Mouse (Mus musculus) urinary bladder, postnatal 36 days (tissue): ENCODE data around the gene Mdn1.

ENCODE experiments used
- DNase-seq, 2 experiments: peaks; one replicate each; pipeline ENCODE4 v3.0.0; 2022; ENCODE audit warnings: low spot score in 2 of 2, mixed read lengths in 1 of 2

Mdn1 gene

DNA sequence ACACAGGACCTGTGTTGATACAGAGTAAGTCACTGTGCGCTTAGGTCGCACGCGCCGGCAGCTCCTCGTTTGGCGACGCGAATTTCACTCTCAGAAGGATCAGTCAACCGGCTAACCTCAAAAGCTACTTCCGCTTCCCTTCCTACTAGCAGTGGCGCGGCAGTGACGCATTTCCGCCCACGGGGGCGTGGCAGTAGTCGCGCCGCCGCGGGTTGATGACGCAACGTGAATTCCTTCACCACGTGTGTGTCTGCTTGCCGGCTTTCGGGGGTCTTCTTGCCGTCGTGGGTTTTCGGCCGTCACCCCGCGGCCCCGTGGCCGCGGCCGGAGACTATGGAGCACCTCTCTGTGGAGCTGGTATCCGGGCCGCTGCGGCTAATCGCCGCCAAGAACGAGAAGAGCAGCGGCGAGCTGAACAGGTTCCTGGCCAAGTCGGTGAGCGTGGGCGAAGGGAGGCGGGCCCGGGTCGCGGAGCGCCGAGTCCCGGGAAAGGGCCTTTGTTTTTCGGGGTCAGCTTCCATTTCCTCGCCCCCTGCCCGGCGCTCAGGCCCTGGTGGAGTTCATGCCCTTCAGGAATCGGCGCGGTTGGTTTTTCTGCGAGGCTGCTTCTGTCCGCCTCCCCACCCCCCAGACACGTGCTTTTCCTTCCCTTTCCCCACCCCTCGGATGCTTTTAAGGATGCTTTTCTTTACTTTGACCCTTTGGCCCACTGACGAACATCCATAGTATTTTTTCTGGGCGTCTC, at the start of gene Mdn1:
Gene Mdn1 (plus strand): TSS at position 202 of the 745 bp plus-strand sequence.
- DNase-seq = peak; percentile 91 to 93

DNA sequence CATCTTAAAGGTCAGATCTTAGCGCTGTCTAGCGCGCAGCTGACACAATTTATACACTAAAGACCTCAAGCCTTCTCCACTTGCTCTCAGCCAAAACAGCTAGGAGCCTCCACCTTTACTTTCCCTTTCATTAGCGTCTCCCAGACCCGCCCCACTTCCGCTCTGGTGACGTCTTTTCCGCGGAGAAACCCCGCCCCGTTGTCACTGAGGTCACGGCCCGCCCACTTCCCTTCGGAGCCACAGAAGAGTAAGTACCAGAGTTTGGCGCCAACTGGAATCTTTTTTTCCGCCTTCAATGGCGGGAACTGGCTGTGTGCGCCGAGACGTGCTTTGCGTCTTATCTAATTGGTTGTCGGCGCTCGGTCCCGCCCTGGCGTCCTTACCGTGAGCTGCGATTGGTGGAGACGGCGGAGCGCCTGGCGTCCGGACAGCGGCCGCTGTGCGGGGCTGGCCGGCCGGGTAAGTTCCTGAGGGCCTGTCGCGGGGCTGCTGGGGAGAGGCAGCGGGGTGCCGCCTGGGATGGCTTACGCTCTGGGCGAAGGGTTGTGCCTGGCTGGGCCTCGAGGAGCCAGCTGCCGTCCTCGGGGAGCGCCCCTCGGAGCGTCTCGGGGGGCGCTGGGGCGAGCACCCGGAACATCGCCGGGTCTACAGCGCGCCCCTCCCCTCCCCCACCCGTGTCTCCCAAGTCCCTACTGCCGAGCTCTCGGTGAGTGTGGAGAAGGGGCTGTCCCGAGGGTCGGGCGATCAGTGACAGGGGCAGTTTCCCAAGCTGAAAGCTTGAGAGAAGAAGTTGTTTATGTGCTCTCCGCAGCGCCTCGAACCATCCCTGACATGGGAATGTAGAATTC, 41.7 kb upstream of the Mdn1 start, which contains the start of gene Casp8ap2:
Gene Casp8ap2 (plus strand): TSS at position 418 of the 848 bp plus-strand sequence.
- peak; percentile 98 to 99 for DNase-seq

DNA sequence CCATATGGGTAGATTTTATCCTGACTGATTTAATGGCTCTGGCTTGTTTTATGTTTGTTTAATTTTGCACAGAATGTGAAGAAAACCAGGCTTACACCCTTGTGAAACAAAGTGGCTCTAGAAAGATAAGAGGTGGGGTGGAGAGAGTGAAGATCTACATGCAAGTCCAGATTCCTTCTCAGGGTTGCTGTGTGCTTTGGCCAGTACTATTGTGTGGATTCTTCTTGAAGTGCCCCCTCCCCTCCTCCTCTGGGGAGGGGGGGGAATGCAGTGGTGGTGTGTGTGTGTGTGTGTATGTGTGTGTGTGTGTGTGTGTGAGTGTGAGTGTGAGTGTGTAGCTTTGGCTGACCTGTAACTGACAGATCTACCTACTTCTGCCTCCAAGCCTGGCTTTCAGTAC, 35.3 kb upstream of the Mdn1 start:
- DNase-seq = no peak

DNA sequence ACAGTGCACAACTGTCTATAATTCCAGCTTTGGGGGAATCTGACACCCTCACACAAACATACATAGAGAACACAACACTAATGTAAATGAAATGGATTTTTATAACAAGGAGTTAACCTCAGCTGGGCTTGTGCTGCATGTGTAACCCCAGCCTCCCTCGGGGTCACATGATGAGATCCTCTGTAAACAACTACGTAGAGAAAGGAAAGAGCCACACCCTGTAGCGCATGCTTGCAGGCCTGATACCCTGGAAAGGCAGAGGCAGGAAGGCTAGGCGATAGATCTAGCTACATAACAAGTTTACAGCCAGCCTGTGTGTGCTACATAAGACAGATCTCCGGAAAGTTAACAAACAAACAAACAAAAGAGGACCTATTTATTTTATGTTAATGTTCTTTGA, 5.2 kb upstream of the Mdn1 start:
- DNase-seq = no peak

DNA sequence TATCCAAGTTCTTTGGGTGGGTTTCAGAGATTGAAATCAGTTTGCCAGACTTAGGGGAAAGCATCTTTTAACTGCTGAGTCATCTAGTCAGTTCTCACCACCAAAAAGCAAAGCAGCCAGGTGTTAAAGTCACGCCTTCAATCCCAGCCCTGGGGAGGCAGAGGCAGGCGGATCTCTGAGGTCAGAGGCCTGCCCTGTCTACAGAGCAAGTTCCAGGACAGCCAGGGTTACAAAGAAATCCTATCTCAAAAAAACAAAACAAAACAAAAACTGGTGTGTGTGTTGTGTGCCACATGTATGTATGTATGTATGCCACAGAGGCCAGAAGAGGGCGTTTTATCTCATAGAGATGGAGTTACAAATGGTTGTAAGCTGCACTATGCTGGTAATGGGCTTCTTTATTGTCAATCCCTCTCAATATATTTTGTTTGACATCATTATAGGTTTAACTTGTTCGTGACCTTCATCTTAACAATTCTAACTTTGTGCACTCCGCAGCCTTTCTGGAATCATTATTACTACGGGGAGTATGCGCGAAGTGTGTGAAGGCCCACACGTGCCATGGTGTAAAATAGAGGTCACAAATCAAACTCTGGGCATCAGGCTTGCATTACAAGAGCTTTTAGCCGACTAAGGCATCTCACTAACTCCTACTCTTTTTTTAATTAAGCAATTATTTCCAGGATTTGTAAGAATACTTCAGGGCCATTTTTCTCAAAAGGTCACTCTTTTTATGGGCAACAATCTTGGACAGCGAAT, 594 bp upstream of the Mdn1 start:
- no peak for DNase-seq

DNA sequence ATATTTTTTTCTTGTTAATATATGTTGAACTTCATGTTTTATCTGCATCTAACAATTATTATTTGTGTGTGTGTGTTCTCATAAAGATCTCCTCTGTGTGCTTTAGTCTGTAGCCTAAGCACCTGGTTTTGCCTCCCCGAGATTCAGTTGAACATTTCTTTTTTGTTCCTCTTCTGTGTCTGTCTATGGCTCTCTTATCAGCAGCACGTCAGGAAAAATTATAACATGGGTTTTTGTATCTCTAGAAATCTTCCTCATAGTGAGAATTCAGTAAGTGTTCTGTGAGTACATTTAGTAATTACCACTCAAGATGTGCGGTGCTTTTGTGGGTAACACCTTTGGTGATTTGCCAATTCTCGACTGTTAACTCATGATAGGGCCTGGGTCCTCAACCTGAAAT, 8.9 kb downstream of the Mdn1 start:
- DNase-seq = no peak

DNA sequence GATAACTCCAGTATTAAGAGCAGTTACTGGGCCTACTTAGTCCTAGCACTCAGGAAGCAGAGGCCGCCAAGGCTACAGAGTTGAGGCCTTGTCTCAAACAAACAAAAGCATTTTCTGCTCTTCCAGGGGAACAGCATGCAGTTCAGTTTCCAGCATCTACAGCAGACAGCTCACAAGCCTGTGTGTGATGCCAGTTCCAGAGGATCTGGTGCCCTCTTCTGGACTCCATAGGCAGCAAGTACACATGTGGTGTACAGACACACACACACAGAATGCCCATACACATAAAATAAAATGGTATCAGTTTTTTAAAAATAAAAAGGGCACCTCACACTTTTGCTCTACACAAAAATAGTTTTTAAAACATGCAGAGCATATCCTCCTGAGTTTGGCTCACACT, 11.4 kb downstream of the Mdn1 start:
- no peak for DNase-seq

DNA sequence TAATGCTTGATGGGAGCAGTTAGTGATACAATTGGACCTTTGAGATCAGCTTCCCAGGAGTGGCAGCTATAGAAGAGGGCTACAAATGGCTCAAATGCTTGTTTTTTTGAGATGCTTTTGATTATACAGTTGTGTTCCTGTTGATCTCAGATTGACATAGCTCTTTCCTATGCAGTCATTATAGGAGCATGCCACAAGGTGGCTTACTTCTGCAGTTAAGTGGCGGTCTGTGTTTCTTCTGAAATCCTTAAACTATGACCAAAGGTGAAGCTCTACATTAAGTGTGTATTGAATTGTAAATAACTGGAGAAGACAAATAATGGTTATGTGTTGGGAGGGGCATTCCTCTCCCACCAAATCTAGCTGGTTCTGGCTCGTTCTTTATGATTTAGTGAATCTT, 12.9 kb downstream of the Mdn1 start:
- DNase-seq = no peak

DNA sequence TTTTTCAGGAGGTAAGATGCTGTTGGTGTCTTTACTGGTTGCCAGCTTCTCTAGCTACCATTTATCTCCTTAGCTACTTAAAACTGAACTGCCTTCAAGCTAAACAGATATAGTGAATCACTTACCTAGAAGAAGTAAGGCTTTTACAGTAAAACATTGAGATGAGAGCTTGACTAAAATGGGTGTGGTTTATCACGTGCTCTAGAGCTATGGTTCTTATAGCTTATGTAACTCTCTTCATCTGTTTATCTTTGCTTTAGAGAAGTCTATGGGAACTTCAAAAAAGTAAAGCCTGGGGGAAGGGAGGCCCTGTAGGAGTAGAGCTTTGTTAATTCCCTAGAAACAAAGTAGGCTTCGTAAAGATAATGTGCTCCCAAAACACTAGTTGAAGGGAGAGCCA, 17.1 kb downstream of the Mdn1 start:
- no peak for DNase-seq

DNA sequence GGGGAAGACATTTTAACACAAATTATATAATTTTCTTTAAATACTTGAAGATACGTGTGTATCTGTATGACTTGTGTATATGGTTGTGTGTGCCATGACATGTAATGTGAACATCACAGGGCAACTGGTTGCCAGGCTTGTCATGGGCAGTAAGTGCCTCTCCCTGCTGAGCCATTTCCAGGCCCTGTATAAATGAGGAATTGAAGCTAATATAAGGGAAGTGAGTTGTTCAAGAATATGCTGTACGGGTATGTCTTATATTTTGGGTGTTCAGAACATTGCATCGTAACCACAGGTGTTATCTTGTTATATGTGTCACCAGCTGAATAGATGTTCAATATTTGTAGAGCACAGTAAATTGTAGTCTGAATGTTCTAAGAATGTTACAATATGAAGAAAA, 20.6 kb downstream of the Mdn1 start:
- no peak for DNase-seq

DNA sequence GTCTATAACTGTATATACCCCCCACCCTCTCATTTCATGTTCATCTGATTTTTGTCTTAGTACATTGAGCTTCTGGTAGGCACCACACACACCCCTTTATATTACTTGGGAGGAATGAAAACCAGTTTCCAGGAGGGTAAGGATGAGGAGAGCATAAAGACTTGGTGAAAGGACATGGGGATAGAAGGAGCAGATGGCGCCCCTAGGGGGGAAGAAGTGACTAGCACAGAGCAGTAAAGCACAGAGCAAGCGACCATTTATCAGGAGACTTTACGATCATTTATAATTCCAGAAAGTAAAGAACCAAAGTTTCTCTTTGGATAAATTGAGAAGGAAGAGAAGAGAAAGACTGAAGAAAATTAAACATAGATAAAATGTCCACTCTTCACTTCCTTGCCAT, 23.9 kb downstream of the Mdn1 start:
- no peak for DNase-seq

DNA sequence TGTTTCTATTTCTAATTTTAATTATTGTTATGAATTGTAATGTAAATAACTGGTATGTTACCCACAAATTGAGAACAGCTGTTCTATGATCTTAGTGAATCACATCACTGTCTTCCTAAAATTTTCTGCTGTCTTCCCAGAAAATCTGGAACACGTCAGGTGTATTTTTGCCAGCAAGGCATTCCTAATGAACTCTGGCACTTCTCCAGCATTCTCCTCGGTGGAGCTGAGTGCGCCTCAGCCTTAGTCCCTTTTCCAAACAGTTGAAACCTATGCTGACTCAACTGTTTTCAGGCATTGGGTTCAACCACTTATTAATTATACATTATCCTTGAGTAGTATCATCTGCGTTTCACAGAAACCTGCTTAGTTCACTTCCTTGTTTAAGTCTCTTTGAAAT, 25.6 kb downstream of the Mdn1 start:
- no peak for DNase-seq

DNA sequence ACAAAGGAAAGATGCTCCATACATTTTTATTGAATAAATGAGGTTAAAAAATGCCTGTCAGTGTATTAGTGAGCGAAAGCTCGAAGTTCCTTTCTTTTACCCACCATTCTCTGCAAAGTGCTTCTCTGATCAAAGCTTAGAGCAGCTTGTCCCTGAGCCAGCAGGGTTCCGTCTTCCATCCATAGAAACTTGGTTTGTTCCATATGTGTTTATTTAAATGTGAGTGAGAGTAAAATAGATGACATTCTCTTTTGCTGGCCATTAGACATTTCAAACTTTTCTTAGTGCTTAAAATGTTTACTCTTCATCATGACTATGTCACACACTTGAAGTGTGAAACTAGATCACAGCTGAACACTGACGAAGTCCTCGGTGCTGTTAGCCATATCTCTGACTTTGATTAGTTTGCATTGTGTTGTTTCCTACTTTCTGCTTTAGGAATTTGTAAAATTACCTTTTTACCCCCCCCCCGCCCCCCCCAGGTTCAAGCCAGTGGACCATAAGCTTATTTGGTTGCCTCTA, 26.2 kb downstream of the Mdn1 start:
- DNase-seq = no peak

DNA sequence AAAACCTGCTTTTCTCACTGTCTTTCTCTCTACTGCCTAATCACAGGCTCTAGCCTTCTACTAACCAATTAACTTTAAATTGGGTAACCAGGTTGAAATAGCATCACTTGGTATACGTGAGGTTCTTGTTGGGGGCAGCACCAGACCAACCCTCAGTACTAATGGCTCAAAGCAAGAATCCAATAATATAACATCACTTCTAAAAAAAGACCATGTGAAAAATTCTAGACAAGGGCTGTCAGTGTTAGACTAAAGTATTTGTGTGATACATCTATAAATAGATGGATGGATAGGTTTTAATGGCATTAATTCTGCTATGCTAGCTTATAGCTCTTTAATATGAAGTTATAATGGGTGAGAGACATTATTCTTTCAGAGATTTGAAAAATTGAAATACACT, 60.8 kb downstream of the Mdn1 start:
- DNase-seq = no peak

DNA sequence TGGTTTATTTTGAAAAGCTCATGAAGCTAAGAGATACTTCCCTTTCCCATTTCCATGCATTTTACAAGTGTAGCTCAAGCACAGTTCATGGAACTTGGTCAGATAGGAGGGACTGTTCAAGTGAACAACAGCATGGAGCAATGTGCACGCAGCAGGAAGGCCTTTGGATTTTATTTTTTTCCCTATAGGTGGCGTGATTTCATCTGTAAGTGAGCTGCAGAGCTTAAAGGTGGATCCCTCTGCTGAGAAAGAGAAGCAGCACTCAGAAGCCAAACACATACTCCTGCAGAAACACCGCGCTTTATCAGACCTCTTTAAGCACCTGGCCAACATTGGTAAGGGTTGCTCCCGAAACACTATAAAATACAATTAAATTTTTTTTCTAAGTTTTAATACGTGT, 88.5 kb downstream of the Mdn1 start:
- no peak for DNase-seq

DNA sequence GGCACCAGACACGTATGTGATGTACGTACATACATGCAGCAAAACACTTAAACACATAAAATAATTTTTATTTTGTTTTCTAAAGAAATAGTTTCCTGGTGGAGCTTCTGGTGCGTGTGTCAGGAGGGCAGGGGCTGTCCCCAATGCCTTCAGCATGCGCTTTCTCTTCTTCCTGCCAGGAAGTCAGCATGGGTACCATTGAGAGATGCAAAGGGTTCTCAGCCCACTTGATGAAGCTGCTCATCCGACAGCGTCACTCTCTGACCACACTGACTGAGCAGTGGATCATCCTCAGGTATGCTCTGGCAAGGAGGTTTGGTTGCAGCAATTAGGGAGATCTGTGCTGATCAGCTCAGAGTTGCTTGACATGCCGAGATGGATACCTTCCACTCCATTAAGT, 91.5 kb downstream of the Mdn1 start:
- DNase-seq = no peak

DNA sequence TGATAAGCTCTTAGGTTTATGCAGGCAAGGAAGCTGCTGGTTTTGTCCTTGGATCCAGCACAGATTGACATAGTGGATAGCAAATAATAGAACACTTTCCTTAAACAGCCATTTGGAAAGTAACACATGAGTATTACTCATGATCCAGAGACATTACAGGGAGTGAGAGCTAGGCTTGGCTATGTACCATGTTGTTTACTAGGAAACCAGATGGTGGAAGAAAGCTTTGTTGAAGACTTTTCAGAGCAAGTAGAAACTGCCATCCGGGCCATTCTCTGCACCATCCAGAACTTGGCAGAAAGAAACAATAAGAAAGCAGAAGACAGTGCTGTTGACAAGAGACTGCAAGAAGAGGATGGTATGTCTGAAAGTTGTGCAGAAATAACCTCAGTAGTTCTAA, 93.8 kb downstream of the Mdn1 start:
- no peak for DNase-seq

DNA sequence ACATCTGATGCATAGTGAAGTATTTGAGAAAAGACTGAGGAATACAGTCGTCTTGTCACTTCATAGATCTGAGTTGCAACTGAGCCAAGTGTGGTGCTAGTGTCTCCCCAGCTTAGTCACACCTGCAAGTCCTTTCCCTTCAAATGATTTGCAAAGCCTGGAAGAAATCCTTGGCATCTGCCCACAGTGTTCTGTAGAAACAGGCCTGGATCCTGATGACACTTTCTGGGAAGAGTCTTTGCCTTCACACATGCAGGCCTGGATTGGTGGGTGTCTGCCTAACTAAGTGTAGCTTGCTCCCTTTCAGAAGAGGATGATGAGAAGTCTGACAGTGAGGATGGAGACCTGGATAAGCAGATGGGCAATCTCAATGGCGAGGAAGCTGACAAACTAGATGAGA, 100.5 kb downstream of the Mdn1 start:
- DNase-seq = no peak

DNA sequence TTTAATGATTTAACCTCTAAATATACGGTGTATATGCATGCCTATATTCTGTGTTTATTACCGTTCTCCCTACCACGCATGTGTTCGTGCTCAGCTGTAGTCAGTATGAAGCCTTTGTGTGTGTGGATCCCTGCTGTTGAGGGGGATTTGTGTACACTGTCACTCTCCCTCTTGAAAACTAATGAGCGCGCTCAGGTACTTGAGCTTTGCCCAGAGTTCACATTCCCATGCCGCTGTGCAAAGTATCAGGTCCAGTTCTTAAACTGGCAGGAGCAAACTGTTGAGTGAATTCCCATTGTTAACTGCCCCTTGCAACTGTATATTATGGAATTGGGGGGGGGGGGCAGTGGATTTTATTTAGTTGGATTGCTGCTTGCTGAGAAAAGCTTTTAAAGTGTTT, 110.6 kb downstream of the Mdn1 start:
- no peak for DNase-seq

DNA sequence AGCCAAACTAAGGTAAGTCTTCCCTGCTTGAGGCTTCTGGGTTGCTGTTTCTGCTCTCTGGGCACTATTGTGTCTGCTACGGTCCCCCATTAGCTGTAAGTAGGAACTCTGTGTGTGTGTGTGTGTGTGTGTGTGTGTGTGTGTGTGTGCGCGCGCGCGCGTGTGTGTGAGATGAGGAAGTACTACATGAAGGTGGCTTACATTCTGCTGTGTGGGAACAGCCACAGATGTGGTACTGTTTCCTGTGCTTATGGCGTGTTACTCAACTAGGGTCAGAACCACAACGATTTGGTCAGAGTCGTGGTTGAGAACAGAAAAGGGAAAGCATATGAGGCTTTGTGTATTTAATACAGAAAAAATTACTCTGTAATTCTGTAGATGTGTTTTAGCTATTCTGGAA, 111.1 kb downstream of the Mdn1 start:
- DNase-seq = no peak

DNA sequence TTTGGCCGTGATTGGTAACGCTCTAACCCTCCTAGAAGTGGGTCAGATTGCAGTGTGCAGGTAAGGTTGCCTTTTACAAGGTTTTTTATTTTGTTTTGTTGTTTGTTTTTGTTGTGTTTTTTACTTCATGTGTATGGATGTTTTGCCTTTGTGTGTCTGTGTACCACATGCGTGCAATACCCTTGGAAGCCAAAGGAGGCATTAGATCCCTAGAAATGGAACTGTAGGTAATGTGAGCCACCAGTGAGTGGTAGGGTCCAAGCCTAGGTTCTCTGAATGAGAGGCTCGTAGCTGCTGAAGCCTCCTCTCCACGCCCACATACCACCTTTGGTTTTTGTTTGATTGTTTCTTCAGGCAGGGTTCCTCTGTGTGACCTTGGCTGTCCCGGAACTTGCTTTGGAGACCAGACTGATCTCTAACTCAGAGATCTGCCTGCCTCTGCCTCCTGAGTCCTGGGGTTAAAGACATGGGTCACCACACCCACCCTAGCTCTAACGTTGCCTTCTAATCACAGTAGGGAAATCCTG, 113.4 kb downstream of the Mdn1 start:
- no peak for DNase-seq

DNA sequence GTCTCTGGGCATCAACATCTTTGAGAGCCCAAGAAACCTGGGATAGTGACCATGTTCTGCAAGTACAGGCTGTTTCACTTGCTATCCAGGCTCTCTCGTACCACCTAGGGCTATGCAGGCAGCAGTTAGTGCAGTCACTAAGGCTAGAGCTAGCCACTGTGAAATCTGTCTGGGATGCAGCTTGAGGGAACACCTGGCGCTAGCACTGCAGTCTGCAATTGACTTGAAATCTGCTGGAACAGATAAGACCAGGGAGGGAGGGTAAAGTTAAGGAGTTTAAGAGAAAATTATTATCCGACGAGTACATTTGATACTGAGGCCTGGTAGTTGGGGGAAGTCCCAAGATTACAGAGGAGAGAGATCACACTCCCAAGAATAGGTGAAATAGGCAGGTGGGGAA, 123.1 kb downstream of the Mdn1 start:
- no peak for DNase-seq
